Mouse (Mus musculus) hindbrain, embryonic 14.5 days (tissue): ENCODE measurements at regions not wholly inside any gene's neighbourhood (a gene's known extent, or its start where the extent isn't known, plus 50 kb on each side); places are given as distances from the start of the nearest gene placed in this dataset.

ENCODE experiments used
- ATAC-seq: fragments of 200-750 bp; cut with Nextera tagmentation; 2 replicates; pipeline ENCODE4 v1.8.0; 2017; ENCODE audit warnings: moderate number of reproducible peaks, mild to moderate bottlenecking, moderate TSS enrichment, moderate library complexity; ENCODE audit not compliant: low FRiP score
- DNase-seq: peaks from one replicate; pipeline ENCODE4 v3.0.0-alpha.2; 2015; ENCODE audit warnings: low spot score
- H3K27ac ChIP-seq: fragments of 300-500 bp; sonication (generic); 2 replicates; pipeline ENCODE4 v1.5.1; 2014; ENCODE audit warnings: mild to moderate bottlenecking, moderate library complexity
- H3K27me3 ChIP-seq: fragments of 300-500 bp; sonication (generic); 2 replicates; pipeline ENCODE4 v1.6.1; 2014; ENCODE audit warnings: mild to moderate bottlenecking, low read length, mixed read lengths; ENCODE audit not compliant: control insufficient read depth, insufficient read depth
- H3K36me3 ChIP-seq: fragments of 300-500 bp; sonication (generic); replicated peaks from 2 replicates; pipeline ENCODE4 v1.6.1; 2014; ENCODE audit not compliant: control insufficient read depth, insufficient read depth
- H3K4me1 ChIP-seq: fragments of 300-500 bp; sonication (generic); replicated peaks from 2 replicates; pipeline ENCODE4 v1.6.1; 2014; ENCODE audit warnings: antibody characterized with exemption, low read length, mixed read lengths; ENCODE audit not compliant: control insufficient read depth, insufficient read depth
- H3K4me2 ChIP-seq: fragments of 300-500 bp; sonication (generic); replicated peaks from 2 replicates; pipeline ENCODE4 v1.6.1; 2014; ENCODE audit warnings: mild to moderate bottlenecking, moderate library complexity
- H3K4me3 ChIP-seq: fragments of 300-500 bp; sonication (generic); replicated peaks from 2 replicates; pipeline ENCODE4 v1.5.1; 2014; ENCODE audit warnings: mild to moderate bottlenecking, low read length
- H3K9ac ChIP-seq: fragments of 300-500 bp; sonication (generic); 2 replicates; pipeline ENCODE4 v1.6.1; 2014
- H3K9me3 ChIP-seq: fragments of 300-500 bp; sonication (generic); 2 replicates; pipeline ENCODE4 v1.6.1; 2016; ENCODE audit warnings: low read length; ENCODE audit not compliant: control insufficient read depth
- WGBS: fragments of 180-500 bp; shearing (Covaris S2); extraction: QIAGEN DNeasy Blood & Tissue Kit; methylation state at CpG from one replicate; pipeline ENCODE4 v1.1.7; 2014; 5-methylcytosine and 5-hydroxymethylcytosine counted together

DNA sequence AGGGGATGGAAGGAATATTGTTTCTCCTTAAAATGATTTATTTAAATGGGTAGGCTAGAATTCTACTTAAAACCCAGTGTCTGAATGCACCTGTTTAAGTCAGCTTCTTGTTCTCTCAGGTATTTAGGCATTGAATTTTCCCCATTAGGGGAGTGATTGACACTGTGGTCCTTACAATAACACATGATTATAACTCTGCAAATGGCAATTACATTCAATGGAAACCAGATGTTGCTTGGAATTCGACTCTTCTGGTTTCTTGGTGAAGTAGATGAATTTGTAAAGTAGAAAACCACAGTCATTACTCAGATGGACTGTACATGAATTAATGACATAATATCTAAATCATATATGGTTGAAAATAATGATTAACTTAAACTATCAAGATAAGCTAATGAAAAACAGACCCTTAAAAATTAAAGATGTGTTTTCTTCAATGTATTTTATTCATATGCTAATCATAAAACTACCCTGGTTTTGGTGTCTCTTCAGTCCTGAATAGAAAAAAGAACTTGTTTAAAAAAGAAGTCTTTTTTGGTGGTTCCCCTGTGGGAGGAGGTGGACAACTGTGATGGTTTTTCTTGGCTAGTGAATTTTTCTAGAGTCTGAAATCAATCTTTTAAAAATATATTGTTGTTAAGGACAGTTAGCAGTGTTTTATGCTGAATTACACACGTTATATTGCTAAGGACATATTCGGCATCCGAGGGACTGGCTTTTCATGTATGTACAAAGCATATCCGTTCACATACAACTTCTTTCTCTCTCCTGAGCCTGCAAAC is 231.8 kb upstream of the Osr1 start:
- Histone ChIP-seq H3K4me1 (no peaks in the 10 kb centered on the region), H3K27ac (no peak overlapping the region), H3K9me3 (no peaks in the 10 kb centered on the region), H3K27me3 (no peaks in the 10 kb centered on the region), H3K4me2 (no peak overlapping the region), H3K36me3 (no peaks in the 10 kb centered on the region), H3K9ac (no peak overlapping the region), H3K4me3 (no peak overlapping the region)
- DNase-seq (no peak), ATAC-seq (no peak)
- WGBS: 87% methylated on average over 5 of the region's 5 CpGs

GRCm38 (mm10) chr12:9338801-9339231 is 231.1 kb upstream of the Osr1 start:
- no peak for ATAC-seq

DNA sequence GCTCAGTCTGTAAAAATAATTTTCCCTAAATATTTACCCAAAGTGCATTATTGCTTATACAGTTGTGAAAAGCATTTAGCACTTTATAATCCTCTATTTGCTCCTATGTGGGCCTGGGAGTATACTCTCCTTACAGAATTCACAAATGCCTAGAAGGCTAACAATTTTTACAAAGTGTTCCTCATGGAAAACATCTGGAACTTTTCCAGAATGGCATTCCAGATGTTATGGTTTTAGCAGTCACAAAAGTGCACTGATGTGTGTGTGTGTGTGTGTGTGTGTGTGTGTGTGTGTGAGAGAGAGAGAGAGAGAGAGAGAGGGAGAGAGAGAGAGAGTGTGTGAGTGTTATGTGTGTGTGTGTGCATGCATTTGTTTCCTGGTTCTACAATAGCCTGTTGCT is 229.1 kb upstream of the Osr1 start:
- Histone ChIP-seq H3K27ac (no peak overlapping the region), H3K36me3 (no peaks in the 10 kb centered on the region), H3K9ac (no peak overlapping the region), H3K27me3 (no peaks in the 10 kb centered on the region), H3K4me3 (no peak overlapping the region), H3K9me3 (no peaks in the 10 kb centered on the region), H3K4me2 (no peak overlapping the region), H3K4me1 (no peaks in the 10 kb centered on the region)
- DNase-seq (no peak), ATAC-seq (no peak)

More at GRCm38 (mm10) chr12:9338801-9339231, 231.1 kb upstream of the Osr1 start:
- no peak overlapping the region for H3K4me3 ChIP-seq
- H3K9ac ChIP-seq: no peak overlapping the region
- H3K27ac ChIP-seq: no peak overlapping the region
- H3K27me3 ChIP-seq: no peaks in the 10 kb centered on the region
- DNase-seq: no peak
- H3K4me2 ChIP-seq: no peak overlapping the region
- WGBS: 66% methylated on average over 7 of the region's 7 CpGs
- no peaks in the 10 kb centered on the region for H3K36me3 ChIP-seq
- no peaks in the 10 kb centered on the region for H3K4me1 ChIP-seq
- H3K9me3 ChIP-seq: no peaks in the 10 kb centered on the region

DNA sequence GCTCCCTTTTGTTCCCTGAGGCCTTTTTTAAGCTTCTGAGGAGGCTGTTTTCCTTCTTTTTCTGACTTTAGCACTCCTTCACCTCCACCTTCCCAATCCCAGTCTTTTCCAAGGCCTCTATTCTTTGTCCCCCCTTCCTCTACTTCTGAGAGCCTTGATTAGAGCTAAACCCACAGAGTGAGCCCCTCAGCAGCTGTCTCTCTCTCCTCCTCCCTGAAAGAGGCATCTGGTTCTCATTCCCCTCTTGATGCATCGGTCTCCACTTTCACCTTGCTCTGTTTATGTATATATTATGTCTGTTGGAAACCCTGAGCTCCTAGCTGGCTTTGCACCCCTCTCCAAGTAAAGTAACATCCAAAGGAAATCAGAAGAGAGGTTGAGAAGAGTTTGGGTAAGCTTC is 224.6 kb upstream of the Osr1 start:
- Histone ChIP-seq H3K36me3 (no peaks in the 10 kb centered on the region), H3K4me1 (no peaks in the 10 kb centered on the region), H3K9ac (no peak overlapping the region), H3K4me2 (no peak overlapping the region), H3K27ac (no peak overlapping the region), H3K9me3 (no peaks in the 10 kb centered on the region), H3K4me3 (no peak overlapping the region), H3K27me3 (no peaks in the 10 kb centered on the region)
- no peak for ATAC-seq
- no peak for DNase-seq
- 92% methylated on average over 1 of the region's 1 CpGs for WGBS

DNA sequence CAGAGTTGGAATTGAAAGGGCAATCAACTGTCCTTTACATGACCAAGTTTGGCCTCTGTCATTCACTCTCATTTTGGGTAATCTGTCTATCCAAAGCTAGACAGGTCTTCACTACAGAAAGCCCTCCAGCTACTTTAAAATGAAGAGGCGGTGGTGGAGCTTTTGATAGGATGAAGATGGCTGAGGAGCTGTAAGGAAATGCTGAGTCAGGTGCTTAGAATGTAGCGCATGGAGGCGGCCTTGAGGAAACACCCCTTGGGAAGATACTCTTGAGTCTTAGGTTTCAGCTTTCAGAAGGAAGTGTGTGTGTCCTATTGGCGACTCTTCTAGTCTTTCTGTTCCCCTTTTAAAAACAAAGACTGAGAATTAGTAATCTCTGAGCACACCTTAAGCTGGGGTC is 214.4 kb upstream of the Osr1 start:
- no peak for ATAC-seq
- no peaks in the 10 kb centered on the region for H3K27me3 ChIP-seq

GRCm38 (mm10) chr12:9357856-9358255 is 212.1 kb upstream of the Osr1 start:
- no peak overlapping the region for H3K4me3 ChIP-seq
- H3K36me3 ChIP-seq: no peaks in the 10 kb centered on the region
- ATAC-seq (no peak), DNase-seq (no peak)
- H3K27me3 ChIP-seq: no peaks in the 10 kb centered on the region
- H3K4me1 ChIP-seq: no peaks in the 10 kb centered on the region
- no peaks in the 10 kb centered on the region for H3K9me3 ChIP-seq
- 90% methylated on average over 5 of the region's 5 CpGs for WGBS
- H3K4me2 ChIP-seq: no peak overlapping the region
- H3K27ac ChIP-seq: no peak overlapping the region
- H3K9ac ChIP-seq: no peak overlapping the region

More for the DNA sequence above, 214.4 kb upstream of the Osr1 start:
- Histone ChIP-seq H3K9me3 (no peaks in the 10 kb centered on the region), H3K4me3 (no peak overlapping the region), H3K9ac (no peak overlapping the region), H3K4me2 (no peak overlapping the region), H3K27ac (no peak overlapping the region), H3K36me3 (no peaks in the 10 kb centered on the region), H3K4me1 (no peaks in the 10 kb centered on the region)
- 87% methylated on average over 4 of the region's 4 CpGs for WGBS
- no peak for DNase-seq

DNA sequence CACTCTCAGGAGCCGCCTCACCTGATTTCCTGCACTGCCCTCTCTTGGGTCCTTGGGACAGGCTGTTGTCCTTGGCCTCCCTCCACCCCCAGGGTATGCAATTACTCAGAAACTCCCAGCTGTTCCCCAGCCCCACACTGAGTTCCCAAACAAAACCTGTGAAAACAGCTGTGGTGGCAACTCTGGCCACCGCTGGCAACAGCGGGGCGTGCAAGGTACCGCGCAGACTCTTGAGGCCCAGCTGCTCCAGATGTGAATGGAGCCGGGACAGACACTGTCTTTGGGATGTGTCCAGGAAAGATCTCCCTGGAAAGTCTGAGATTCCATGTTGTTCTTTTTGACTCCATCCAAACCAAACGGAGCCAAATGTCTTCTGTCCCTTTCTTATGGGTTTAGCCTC is 211.0 kb upstream of the Osr1 start:
- H3K9ac ChIP-seq: no peak overlapping the region

GRCm38 (mm10) chr12:9365931-9366330 is 204.0 kb upstream of the Osr1 start:
- no peak overlapping the region for H3K4me2 ChIP-seq
- no peak for DNase-seq
- no peaks in the 10 kb centered on the region for H3K4me1 ChIP-seq
- no peaks in the 10 kb centered on the region for H3K27me3 ChIP-seq
- no peak overlapping the region for H3K9ac ChIP-seq
- WGBS: 75% methylated on average over 1 of the region's 1 CpGs
- H3K36me3 ChIP-seq: no peaks in the 10 kb centered on the region
- ATAC-seq: no peak
- no peaks in the 10 kb centered on the region for H3K9me3 ChIP-seq
- H3K27ac ChIP-seq: no peak overlapping the region
- H3K4me3 ChIP-seq: no peak overlapping the region

More for the DNA sequence above, 211.0 kb upstream of the Osr1 start:
- H3K9me3 ChIP-seq: no peaks in the 10 kb centered on the region
- H3K36me3 ChIP-seq: no peaks in the 10 kb centered on the region
- WGBS: 52% methylated on average over 8 of the region's 8 CpGs
- H3K4me1 ChIP-seq: no peaks in the 10 kb centered on the region
- no peak overlapping the region for H3K27ac ChIP-seq
- H3K27me3 ChIP-seq: no peaks in the 10 kb centered on the region
- DNase-seq (no peak), ATAC-seq (no peak)
- no peak overlapping the region for H3K4me2 ChIP-seq
- no peak overlapping the region for H3K4me3 ChIP-seq

DNA sequence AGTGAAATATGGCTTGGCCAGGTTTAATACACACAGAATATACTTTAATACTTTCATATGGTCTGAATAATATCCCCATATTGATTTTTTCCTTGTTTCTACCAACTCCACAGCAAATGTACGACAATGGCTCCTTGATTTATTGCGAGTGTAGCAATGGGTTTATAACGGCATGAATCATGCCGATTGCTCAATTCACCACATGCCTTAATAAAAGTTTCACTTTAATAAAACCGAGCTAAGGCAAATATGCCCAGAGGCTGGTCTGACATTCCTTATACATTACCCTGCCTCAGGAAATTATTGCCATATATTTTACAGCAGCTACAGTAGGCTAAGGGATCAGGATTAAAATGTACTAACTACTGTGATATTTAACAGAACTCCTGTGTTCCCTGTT is 201.2 kb upstream of the Osr1 start:
- no peak for DNase-seq
- no peaks in the 10 kb centered on the region for H3K36me3 ChIP-seq
- H3K27me3 ChIP-seq: no peaks in the 10 kb centered on the region
- H3K4me1 ChIP-seq: no peaks in the 10 kb centered on the region
- H3K4me3 ChIP-seq: no peak overlapping the region
- ATAC-seq: 0 out of 2 replicates have a peak, but pooled peaks have one; percentile 17
- no peak overlapping the region for H3K27ac ChIP-seq
- H3K9me3 ChIP-seq: no peaks in the 10 kb centered on the region
- WGBS: 89% methylated on average over 5 of the region's 5 CpGs
- no peak overlapping the region for H3K9ac ChIP-seq
- H3K4me2 ChIP-seq: no peak overlapping the region

GRCm38 (mm10) chr12:9401956-9402355 is 168.0 kb upstream of the Osr1 start:
- DNase-seq (no peak), ATAC-seq (no peak)
- Histone ChIP-seq H3K4me2 (no peak overlapping the region), H3K4me3 (no peak overlapping the region), H3K27ac (no peak overlapping the region), H3K27me3 (no peaks in the 10 kb centered on the region), H3K36me3 (no peaks in the 10 kb centered on the region), H3K4me1 (no peaks in the 10 kb centered on the region), H3K9me3 (no peaks in the 10 kb centered on the region), H3K9ac (no peak overlapping the region)
- 86% methylated on average over 3 of the region's 3 CpGs for WGBS
